Mouse (Mus musculus) MEL (cell line): ENCODE data around the gene Ppfia4. TPM values are rescaled to one million over a fixed set of nuclear protein-coding genes. Genes with fewer than 3 reads are reported as not detected.

Experiments
- DNase-seq: peaks from one replicate; pipeline ENCODE4 v3.0.0; 2011; ENCODE audit warnings: low read depth, low spot score
- H3K27ac ChIP-seq: 2 replicates; pipeline ENCODE4 v1.5.1; 2012; ENCODE audit warnings: low read depth, mild to moderate bottlenecking, control low read depth, low read length, moderate library complexity; ENCODE audit not compliant: control insufficient read depth
- H3K27me3 ChIP-seq, 2 experiments: fragments of 150-350 bp in 1 of 2; sonication (generic) in 1 of 2; 2 replicates each; pipeline ENCODE4 v1.6.1; 2012; ENCODE audit warnings: low read length in 2 of 2, mild to moderate bottlenecking in 2 of 2, improper control_type of control experiment in 1 of 2, moderate library complexity in 1 of 2; ENCODE audit not compliant: insufficient read depth in 2 of 2, control insufficient read depth in 1 of 2
- H3K36me3 ChIP-seq, 2 experiments: 2 replicates each; pipeline ENCODE4 v1.6.1; 2012 to 2014; ENCODE audit warnings: low read length in 2 of 2, improper control_type of control experiment in 1 of 2, inconsistent platforms in 1 of 2, mild to moderate bottlenecking in 1 of 2; ENCODE audit not compliant: insufficient read depth in 2 of 2, control insufficient read depth in 1 of 2
- H3K4me1 ChIP-seq, 2 experiments: fragments of 150-350 bp in 1 of 2; sonication (generic) in 1 of 2; 2 replicates each; pipeline ENCODE4 v1.6.1; 2012; ENCODE audit warnings: low read length in 2 of 2, improper control_type of control experiment in 1 of 2, mild to moderate bottlenecking in 1 of 2; ENCODE audit not compliant: insufficient read depth in 2 of 2, control insufficient read depth in 1 of 2
- H3K4me3 ChIP-seq, 2 experiments: fragments of 150-350 bp in 1 of 2; sonication (generic) in 1 of 2; 2 replicates each; pipeline ENCODE4 v1.5.1; 2012; ENCODE audit warnings: low read depth in 2 of 2, low read length in 2 of 2, mild to moderate bottlenecking in 2 of 2, moderate library complexity in 2 of 2, control low read depth in 1 of 2, improper control_type of control experiment in 1 of 2; ENCODE audit not compliant: control insufficient read depth in 1 of 2, insufficient read depth in 1 of 2
- H3K79me2 ChIP-seq: 2 replicates; pipeline ENCODE4 v1.6.1; 2012; ENCODE audit warnings: mild to moderate bottlenecking, low read length, moderate library complexity; ENCODE audit not compliant: control insufficient read depth, poor library complexity, insufficient read depth
- H3K9ac ChIP-seq: 2 replicates; pipeline ENCODE4 v1.6.1; 2012; ENCODE audit warnings: low read depth, mild to moderate bottlenecking, control low read depth, low read length, moderate library complexity; ENCODE audit not compliant: control insufficient read depth, poor library complexity, severe bottlenecking
- H3K9me3 ChIP-seq: fragments of 150-350 bp; sonication (generic); replicated peaks from 2 replicates; pipeline ENCODE4 v1.6.1; 2012; ENCODE audit warnings: mild to moderate bottlenecking, low read length, improper control_type of control experiment, moderate library complexity; ENCODE audit not compliant: insufficient read depth
- CTCF ChIP-seq, 3 experiments: IDR thresholded peaks in 2 of 3; conservative IDR thresholded peaks in 1 of 3; 2 replicates each; pipeline ENCODE4 v1.5.1; 2011 to 2012; ENCODE audit warnings: low read length in 3 of 3, low read depth in 2 of 3, mild to moderate bottlenecking in 2 of 3, improper control_type of control experiment in 1 of 3, inconsistent platforms in 1 of 3, mixed read lengths in 1 of 3, moderate library complexity in 1 of 3; ENCODE audit not compliant: control insufficient read depth in 1 of 3, insufficient read depth in 1 of 3, poor library complexity in 1 of 3, severe bottlenecking in 1 of 3
- ELF1 ChIP-seq: IDR thresholded peaks from 2 replicates; pipeline ENCODE4 v1.6.1; 2014; ENCODE audit warnings: low read depth, mild to moderate bottlenecking, inconsistent platforms, low read length, improper control_type of control experiment, moderate library complexity
- HCFC1 ChIP-seq: IDR thresholded peaks from 2 replicates; pipeline ENCODE4 v1.6.1; 2012; ENCODE audit warnings: low read depth, mild to moderate bottlenecking, inconsistent platforms, low read length, improper control_type of control experiment, moderate library complexity
- MAFK ChIP-seq: IDR thresholded peaks from 2 replicates; pipeline ENCODE4 v1.6.1; 2011; ENCODE audit warnings: low read depth, mild to moderate bottlenecking, low read length, improper control_type of control experiment, borderline replicate concordance
- MXI1 ChIP-seq: IDR thresholded peaks from 2 replicates; pipeline ENCODE4 v1.6.1; 2011; ENCODE audit warnings: mild to moderate bottlenecking, low read depth, low read length, improper control_type of control experiment
- MYC ChIP-seq: IDR thresholded peaks from 2 replicates; pipeline ENCODE4 v1.6.1; 2011; ENCODE audit warnings: low read depth, mild to moderate bottlenecking, low read length, improper control_type of control experiment, moderate library complexity
- POLR2A ChIP-seq, 2 experiments: IDR thresholded peaks; 2 replicates each; pipeline ENCODE4 v1.6.1; 2011 to 2012; ENCODE audit warnings: low read length in 2 of 2, mild to moderate bottlenecking in 2 of 2, control low read depth in 1 of 2, improper control_type of control experiment in 1 of 2, low read depth in 1 of 2, moderate library complexity in 1 of 2; ENCODE audit not compliant: control insufficient read depth in 1 of 2, insufficient read depth in 1 of 2, poor library complexity in 1 of 2
- RAD21 ChIP-seq: IDR thresholded peaks from 2 replicates; pipeline ENCODE4 v1.6.1; 2011; ENCODE audit warnings: mild to moderate bottlenecking, low read depth, low read length, improper control_type of control experiment
- SIN3A ChIP-seq: IDR thresholded peaks from 2 replicates; pipeline ENCODE4 v1.6.1; 2012; ENCODE audit warnings: low read length, improper control_type of control experiment, inconsistent platforms
- SMC3 ChIP-seq: IDR thresholded peaks from 2 replicates; pipeline ENCODE4 v1.6.1; 2011; ENCODE audit warnings: low read depth, low read length, improper control_type of control experiment
- ZC3H11A ChIP-seq: IDR thresholded peaks from 2 replicates; pipeline ENCODE4 v1.6.1; 2012; ENCODE audit warnings: low read depth, mild to moderate bottlenecking, inconsistent platforms, low read length, improper control_type of control experiment
- ZKSCAN1 ChIP-seq: IDR thresholded peaks from 2 replicates; pipeline ENCODE4 v1.6.1; 2012; ENCODE audit warnings: low read depth, mild to moderate bottlenecking, inconsistent platforms, low read length, improper control_type of control experiment, moderate library complexity
- ZNF384 ChIP-seq: IDR thresholded peaks from 2 replicates; pipeline ENCODE4 v1.6.1; 2012; ENCODE audit warnings: low read depth, mild to moderate bottlenecking, inconsistent platforms, low read length, improper control_type of control experiment
- polyA plus RNA-seq, 2 experiments: library from polyadenylated mRNA; stranded (reverse) in 1 of 2; unstranded in 1 of 2; fragments of >175 nt in 1 of 2; fragments of >200 nt in 1 of 2; gene quantifications; 2 replicates each; pipeline versions ENCODE4 v1.2.1 to v1.2.4; 2012; ENCODE audit warnings: low replicate concordance in 2 of 2, low read depth in 1 of 2; ENCODE audit not compliant: insufficient read length in 2 of 2, insufficient read depth in 1 of 2, missing spikeins in 1 of 2
- total RNA-seq: library from RNA; depleted of rRNA; stranded (reverse); fragments of 300-350 nt; gene quantifications from 2 replicates; pipeline ENCODE4 v1.2.3, GENCODE M21; 2012

Ppfia4 gene
- total and polyA plus RNA-seq, 3 experiments: 0.11 TPM; not detected in 2

GRCm38 (mm10) chr1:134339757-134340619 is 7.3 kb upstream of the Ppfia4 start:
- DNase-seq: peak; percentile 61
- H3K27me3 ChIP-seq: no peaks in the 10 kb centered on the region
- H3K9ac ChIP-seq: no peak overlapping the region
- no peak overlapping the region for H3K27ac ChIP-seq
- no peak overlapping the region for H3K4me3 ChIP-seq
- H3K79me2 ChIP-seq: no peaks in the 10 kb centered on the region
- H3K4me1 ChIP-seq: no peaks in the 10 kb centered on the region
- no peaks in the 10 kb centered on the region for H3K36me3 ChIP-seq
- H3K9me3 ChIP-seq: no peaks in the 10 kb centered on the region
- peak; percentile 45 for TF ChIP-seq ZC3H11A
- peak; percentile 45 for TF ChIP-seq SMC3
- peak; percentile 67 for TF ChIP-seq RAD21
- no peak for TF ChIP-seq MYC
- TF ChIP-seq ELF1: no peak
- TF ChIP-seq MXI1: no peak
- TF ChIP-seq ZKSCAN1: no peak
- no peak for TF ChIP-seq ZNF384
- peak; percentile 49 to 61 (median 56); a peak in 5 of 6 replicates for TF ChIP-seq CTCF (IDR thresholded peaks at IDR 0.05 in 2 of 3, conservative IDR thresholded peaks at IDR 0.05 in 1 of 3; ENCODE audit: control insufficient read depth in 1 of 3, insufficient read depth in 1 of 3, low read depth in 2 of 3, low read length in 3 of 3, poor library complexity in 1 of 3, severe bottlenecking in 1 of 3)

DNA sequence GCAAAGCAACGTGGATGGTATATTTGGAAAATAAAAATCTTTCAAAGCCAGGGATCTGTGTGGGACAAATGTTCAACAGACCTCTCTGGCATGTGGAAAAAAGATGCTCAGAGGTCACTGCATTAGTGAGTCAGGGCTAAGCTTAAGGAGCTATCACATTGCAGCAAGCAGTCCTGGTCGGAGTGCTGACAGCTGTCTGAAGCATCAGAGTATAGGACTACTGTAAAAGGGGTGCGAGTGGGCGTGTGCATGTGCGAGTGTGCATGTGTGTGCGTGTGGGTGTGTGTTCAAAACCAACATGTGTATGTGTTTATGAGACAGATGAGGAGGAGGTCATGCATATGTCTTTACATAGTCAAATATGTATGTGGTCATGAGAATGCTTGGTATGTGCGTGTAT is 6.4 kb upstream of the Ppfia4 start:
- H3K9me3 ChIP-seq: no peaks in the 10 kb centered on the region
- no peak overlapping the region for H3K27ac ChIP-seq
- no peaks in the 10 kb centered on the region for H3K79me2 ChIP-seq
- no peaks in the 10 kb centered on the region for H3K4me1 ChIP-seq
- no peak for DNase-seq
- no peaks in the 10 kb centered on the region for H3K36me3 ChIP-seq
- no peak overlapping the region for H3K4me3 ChIP-seq
- TF ChIP-seq HCFC1 (no peak), MAFK (no peak), SIN3A (no peak), POLR2A (IDR thresholded peaks at IDR 0.05; ENCODE audit: control insufficient read depth in 1 of 2, insufficient read depth in 1 of 2, low read depth in 1 of 2, low read length in 2 of 2, poor library complexity in 1 of 2) (no peak)
- no peaks in the 10 kb centered on the region for H3K27me3 ChIP-seq
- H3K9ac ChIP-seq: no peak overlapping the region
